Mouse (Mus musculus): ENCODE measurements around the gene Trim11. TPM values are rescaled to one million over a fixed set of nuclear protein-coding genes. Genes with fewer than 3 reads are reported as not detected.
"Not testable (repeated sequence)": the region's sequence is repeated elsewhere in the genome, so short reads cannot be mapped to it uniquely, and the experiment has no call there.

Gene Trim11
- polyA plus RNA-seq, 1 experiment from 2014 or later: 20.4 TPM

DNA sequence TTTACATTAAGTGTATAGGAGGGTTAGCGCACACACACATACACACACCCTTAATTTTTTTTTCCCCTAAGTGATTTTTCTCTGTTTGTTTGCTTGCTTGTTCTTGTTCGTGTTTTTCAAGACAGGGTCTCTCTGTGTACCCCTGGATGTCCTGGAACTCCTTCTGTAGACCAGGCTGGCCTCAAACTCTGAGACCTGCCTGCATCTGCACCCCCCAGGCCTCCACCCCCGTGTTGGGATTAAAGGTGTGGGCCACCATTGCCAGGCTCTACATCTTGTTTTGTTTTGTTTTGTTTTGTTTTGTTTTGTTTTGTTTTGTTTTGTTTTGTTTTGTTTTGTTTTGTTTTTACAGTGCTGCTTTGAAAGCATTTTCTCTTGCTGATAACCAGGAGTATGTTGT lies 30.6 kb upstream of the Trim11 start:
- Histone ChIP-seq H3K27me3 (ENCODE audit: control insufficient read depth, insufficient read depth, low read length) (no peaks in the 10 kb centered on the region), H3K36me3 (ENCODE audit: control insufficient read depth, insufficient read depth, low read length) (no peaks in the 10 kb centered on the region), H3K4me3 (ENCODE audit: low read depth, low read length) (peak overlapping the region; percentile 51), H3K27ac (ENCODE audit: low read depth, low read length) (peak overlapping the region; percentile 95), H3K4me1 (ENCODE audit: control insufficient read depth, insufficient read depth, low read length) (peaks cover 19% of the 10 kb centered on the region), H3K4me2 (ENCODE audit: low read depth, low read length) (peak overlapping the region; percentile 45), H3K9ac (replicated peaks; ENCODE audit: low read depth, low read length) (peak overlapping the region; percentile 53), H3K9me3 (ENCODE audit: control insufficient read depth, low read length) (no peaks in the 10 kb centered on the region)
- no peak for ATAC-seq (ENCODE audit: low read depth)
- 83% methylated on average over 3 of the region's 3 CpGs for WGBS

DNA sequence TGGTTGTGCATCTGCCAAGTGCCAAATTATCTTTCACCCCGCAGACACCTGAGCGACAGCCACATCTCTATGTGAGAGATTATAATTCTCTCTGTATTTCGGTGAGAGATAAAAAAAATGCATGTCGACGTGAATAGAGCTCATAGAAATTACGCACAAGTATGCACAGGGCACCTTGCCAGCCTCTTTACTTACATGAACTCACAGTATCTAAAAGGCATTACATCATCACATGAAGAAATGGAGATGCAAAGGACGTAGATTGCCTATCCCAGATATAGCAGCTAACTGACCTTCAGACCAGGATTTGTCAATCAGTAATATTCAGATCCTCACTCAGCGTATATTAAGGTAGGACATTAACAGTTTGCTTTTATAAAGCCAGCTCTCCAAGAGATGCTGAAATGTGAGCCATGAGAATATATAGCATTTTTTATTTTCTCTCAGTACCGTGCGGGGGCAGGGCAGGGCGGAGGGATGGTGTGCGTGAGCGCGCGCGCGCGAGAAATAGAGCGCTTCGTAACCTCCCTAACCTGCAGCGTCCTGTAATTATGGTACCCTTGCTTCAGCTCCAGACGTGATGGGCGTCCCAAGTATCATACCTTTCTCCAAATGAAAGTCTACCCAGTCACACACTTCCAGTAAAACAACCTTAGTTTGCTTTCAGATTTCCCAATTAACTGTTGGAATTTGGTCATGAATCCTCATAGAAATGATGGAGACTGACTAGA lies 29.9 kb upstream of the Trim11 start:
- peaks cover 22% of the 10 kb centered on the region for H3K4me1 ChIP-seq (ENCODE audit: control insufficient read depth, insufficient read depth, low read length)
- ATAC-seq (ENCODE audit: low read depth): peak; percentile 75
- peak overlapping the region; percentile 95 for H3K27ac ChIP-seq (ENCODE audit: low read depth, low read length)
- no peaks in the 10 kb centered on the region for H3K36me3 ChIP-seq (ENCODE audit: control insufficient read depth, insufficient read depth, low read length)
- peak overlapping the region; percentile 45 for H3K4me2 ChIP-seq (ENCODE audit: low read depth, low read length)
- no peaks in the 10 kb centered on the region for H3K27me3 ChIP-seq (ENCODE audit: control insufficient read depth, insufficient read depth, low read length)
- H3K9me3 ChIP-seq (ENCODE audit: control insufficient read depth, low read length): no peaks in the 10 kb centered on the region
- peak overlapping the region; percentile 53 for H3K9ac ChIP-seq (replicated peaks; ENCODE audit: low read depth, low read length)
- WGBS: 9% methylated on average over 23 of the region's 23 CpGs
- peak overlapping the region; percentile 51 for H3K4me3 ChIP-seq (ENCODE audit: low read depth, low read length)

DNA sequence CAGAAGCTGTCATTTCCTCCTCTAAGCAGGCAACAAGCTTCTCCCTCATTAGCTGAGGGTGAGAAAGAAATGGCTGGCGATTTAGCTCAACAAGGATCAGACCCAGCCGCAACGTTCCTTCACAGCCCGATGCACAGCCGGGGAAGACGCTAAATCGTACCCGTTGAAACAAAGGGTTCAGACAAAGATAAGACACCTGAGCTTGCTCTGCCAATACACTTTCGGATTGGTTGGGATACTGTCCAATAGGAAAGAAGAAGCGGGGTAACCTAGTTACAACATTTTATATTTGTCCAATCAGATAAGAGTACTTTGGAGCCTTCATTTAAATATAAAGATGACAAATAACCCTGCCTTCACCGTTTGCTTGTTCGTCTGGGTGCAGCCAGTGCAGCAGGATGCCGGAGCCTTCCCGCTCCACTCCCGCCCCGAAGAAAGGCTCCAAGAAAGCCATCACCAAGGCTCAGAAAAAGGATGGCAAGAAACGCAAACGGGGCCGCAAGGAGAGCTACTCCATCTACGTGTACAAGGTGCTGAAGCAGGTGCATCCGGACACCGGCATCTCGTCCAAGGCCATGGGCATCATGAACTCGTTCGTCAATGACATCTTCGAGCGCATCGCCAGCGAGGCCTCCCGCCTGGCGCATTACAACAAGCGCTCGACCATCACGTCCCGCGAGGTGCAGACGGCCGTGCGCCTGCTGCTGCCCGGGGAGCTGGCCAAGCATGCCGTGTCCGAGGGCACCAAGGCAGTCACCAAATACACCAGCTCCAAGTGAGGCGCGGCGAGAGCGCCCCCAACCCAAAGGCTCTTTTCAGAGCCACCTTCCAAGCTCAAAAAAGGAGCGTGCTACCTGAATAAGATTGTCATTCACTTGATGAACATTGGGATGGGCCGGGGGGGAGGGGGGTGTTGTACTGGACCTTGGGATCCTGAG lies 29.1 kb upstream of the Trim11 start, which contains the start of gene Hist3h2ba:
Gene Hist3h2ba (plus strand): TSS at position 379 of the 938 bp plus-strand sequence.
- peak within 1 kb of the TSS; percentile 51 for H3K4me3 ChIP-seq (ENCODE audit: low read depth, low read length)
- H3K27ac ChIP-seq (ENCODE audit: low read depth, low read length): peak within 1 kb of the TSS; percentile 95
- peak; percentile 93 for ATAC-seq (ENCODE audit: low read depth)
- H3K36me3 ChIP-seq (ENCODE audit: control insufficient read depth, insufficient read depth, low read length): no peaks in the 10 kb centered on the region
- under 1% methylated on average over 48 of the region's 48 CpGs for WGBS
- H3K9me3 ChIP-seq (ENCODE audit: control insufficient read depth, low read length): no peaks in the 10 kb centered on the region
- H3K27me3 ChIP-seq (ENCODE audit: control insufficient read depth, insufficient read depth, low read length): no peaks in the 10 kb centered on the region
- H3K4me1 ChIP-seq (ENCODE audit: control insufficient read depth, insufficient read depth, low read length): peaks cover 18% of the 10 kb centered on the region
- peak within 1 kb of the TSS; percentile 45 for H3K4me2 ChIP-seq (ENCODE audit: low read depth, low read length)
- peak within 1 kb of the TSS; percentile 78 for H3K9ac ChIP-seq (replicated peaks; ENCODE audit: low read depth, low read length)

DNA sequence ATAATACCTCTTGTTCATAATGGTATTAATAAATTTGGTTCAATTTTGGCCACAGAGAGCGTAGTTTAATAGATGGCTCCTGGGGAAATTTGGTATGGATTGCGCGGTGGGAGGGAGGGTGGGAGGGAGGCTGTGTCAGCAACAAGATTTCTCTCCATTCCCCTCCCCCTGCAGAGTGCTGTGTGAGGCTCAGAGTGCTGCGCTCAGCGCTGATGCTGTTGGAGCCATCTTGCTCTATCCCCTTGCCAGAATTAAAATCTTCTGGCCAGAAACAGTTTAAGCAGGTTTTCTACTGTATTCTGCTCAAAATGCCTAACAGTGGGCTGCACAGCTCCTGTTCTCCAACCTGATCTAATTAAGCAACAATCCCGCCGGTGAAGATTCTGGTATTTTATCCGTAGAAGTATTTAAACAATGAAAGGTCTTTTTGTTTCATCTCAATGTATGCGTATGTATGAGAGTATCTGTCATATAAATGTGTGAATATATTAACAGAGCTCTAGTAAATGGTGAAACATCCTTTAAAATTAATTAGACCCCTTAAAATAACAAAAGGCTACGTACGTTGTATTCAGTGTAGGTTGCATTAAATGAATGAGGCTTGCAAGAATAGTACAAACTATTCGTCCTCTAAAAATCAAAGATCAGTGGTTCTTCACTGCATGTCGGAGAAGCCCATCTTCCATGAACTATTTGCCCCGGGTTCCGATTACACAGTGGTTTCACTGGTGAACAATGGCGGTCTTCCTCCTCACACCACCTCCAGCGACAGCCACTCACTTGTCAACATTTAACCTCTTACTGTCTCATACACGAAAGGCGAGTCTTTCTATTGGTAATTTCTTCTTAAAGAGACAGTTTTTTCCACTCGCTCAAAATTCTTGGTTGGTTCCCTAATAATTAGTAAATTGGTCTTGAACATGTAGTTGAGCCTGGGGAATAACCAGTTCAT lies 28.1 kb upstream of the Trim11 start:
- Histone ChIP-seq H3K27me3 (ENCODE audit: control insufficient read depth, insufficient read depth, low read length) (no peaks in the 10 kb centered on the region), H3K4me1 (ENCODE audit: control insufficient read depth, insufficient read depth, low read length) (peaks cover 18% of the 10 kb centered on the region), H3K4me2 (ENCODE audit: low read depth, low read length) (peak overlapping the region; percentile 45), H3K27ac (ENCODE audit: low read depth, low read length) (peak overlapping the region; percentile 95), H3K9ac (replicated peaks; ENCODE audit: low read depth, low read length) (peak overlapping the region; percentile 78), H3K36me3 (ENCODE audit: control insufficient read depth, insufficient read depth, low read length) (no peaks in the 10 kb centered on the region), H3K9me3 (ENCODE audit: control insufficient read depth, low read length) (no peaks in the 10 kb centered on the region), H3K4me3 (ENCODE audit: low read depth, low read length) (peak overlapping the region; percentile 51)
- ATAC-seq (ENCODE audit: low read depth): peak; percentile 59
- WGBS: 3% methylated on average over 20 of the region's 20 CpGs

DNA sequence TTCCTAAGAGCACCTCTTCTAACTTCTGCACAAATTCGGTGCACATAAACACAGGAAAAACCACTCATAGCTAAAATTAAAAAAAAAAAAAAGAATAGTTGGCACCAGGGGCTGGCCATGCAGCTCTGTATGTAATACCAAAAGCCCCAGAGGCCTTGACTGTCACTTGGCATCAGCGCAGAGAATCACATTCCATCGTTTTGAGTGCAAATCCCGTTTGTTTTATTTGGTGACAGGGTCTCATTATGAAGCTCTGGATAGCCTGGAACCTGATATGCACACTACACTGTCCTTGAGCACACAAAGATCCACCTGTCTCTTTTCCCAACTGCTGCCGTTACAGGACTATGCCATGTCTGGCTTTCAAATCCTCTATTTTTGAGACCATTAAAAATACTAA lies 26.7 kb upstream of the Trim11 start:
- Histone ChIP-seq H3K27me3 (ENCODE audit: control insufficient read depth, insufficient read depth, low read length) (no peaks in the 10 kb centered on the region), H3K4me1 (ENCODE audit: control insufficient read depth, insufficient read depth, low read length) (peaks cover 18% of the 10 kb centered on the region), H3K27ac (ENCODE audit: low read depth, low read length) (peak overlapping the region; percentile 95), H3K4me3 (ENCODE audit: low read depth, low read length) (no peak overlapping the region; the same call in 1 of the 2 replicates), H3K9me3 (ENCODE audit: control insufficient read depth, low read length) (no peaks in the 10 kb centered on the region), H3K4me2 (ENCODE audit: low read depth, low read length) (peak overlapping the region; percentile 45; the same call in 1 of the 2 replicates), H3K36me3 (ENCODE audit: control insufficient read depth, insufficient read depth, low read length) (no peaks in the 10 kb centered on the region), H3K9ac (replicated peaks; ENCODE audit: low read depth, low read length) (peak overlapping the region; percentile 78)
- WGBS: 59% methylated on average over 5 of the region's 5 CpGs
- ATAC-seq (ENCODE audit: low read depth): no peak

DNA sequence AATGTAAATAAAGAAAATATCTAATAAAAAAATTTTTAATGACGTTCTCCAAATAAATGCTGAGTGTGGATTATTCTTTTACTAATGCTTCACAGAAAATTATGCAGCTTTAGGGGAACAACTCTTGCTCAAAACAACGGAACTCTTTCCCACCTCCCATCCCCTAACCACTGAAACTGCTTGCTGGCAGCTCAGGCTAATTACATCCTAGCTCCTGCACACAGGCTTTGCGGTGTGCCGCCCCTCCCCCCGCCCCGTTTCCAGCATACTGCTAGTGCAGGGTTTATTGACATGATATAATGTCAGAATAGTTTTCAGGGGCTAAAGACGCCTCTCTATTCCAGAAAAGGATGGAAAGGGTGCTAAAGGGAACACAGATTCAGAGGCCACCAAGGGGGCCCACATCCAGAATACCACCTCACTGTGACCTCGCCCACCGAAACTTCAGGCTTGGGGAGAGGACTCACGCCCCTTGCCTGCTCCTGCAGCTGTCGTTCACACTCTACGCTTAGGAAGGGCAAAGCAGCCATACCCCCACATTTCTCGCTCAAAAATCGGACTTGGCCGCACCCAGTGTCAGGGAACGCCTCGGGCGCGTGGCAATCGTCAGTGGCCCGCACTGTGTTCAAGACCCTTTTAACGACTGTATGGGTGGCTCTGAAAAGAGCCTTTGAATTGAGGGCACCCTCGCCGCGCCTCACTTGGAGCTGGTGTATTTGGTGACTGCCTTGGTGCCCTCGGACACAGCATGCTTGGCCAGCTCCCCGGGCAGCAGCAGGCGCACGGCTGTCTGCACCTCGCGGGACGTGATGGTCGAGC lies 24.3 kb upstream of the Trim11 start:
- Histone ChIP-seq H3K4me1 (ENCODE audit: control insufficient read depth, insufficient read depth, low read length) (peaks cover 34% of the 10 kb centered on the region), H3K27ac (ENCODE audit: low read depth, low read length) (peak overlapping the region; percentile 100), H3K9ac (replicated peaks; ENCODE audit: low read depth, low read length) (peak overlapping the region; percentile 96), H3K4me2 (ENCODE audit: low read depth, low read length) (peak overlapping the region; percentile 84), H3K36me3 (ENCODE audit: control insufficient read depth, insufficient read depth, low read length) (no peaks in the 10 kb centered on the region), H3K4me3 (ENCODE audit: low read depth, low read length) (peak overlapping the region; percentile 83), H3K27me3 (ENCODE audit: control insufficient read depth, insufficient read depth, low read length) (no peaks in the 10 kb centered on the region), H3K9me3 (ENCODE audit: control insufficient read depth, low read length) (no peaks in the 10 kb centered on the region)
- WGBS: under 1% methylated on average over 33 of the region's 33 CpGs
- ATAC-seq (ENCODE audit: low read depth): no peak; the same call in 1 of the 2 replicates

DNA sequence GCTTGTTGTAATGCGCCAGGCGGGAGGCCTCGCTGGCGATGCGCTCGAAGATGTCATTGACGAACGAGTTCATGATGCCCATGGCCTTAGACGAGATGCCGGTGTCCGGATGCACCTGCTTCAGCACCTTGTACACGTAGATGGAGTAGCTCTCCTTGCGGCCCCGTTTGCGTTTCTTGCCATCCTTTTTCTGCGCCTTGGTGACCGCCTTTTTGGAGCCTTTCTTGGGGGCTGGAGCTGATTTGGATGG lies 23.8 kb upstream of the Trim11 start:
- Histone ChIP-seq H3K9ac (replicated peaks; ENCODE audit: low read depth, low read length) (peak overlapping the region; percentile 96), H3K4me1 (ENCODE audit: control insufficient read depth, insufficient read depth, low read length) (peaks cover 34% of the 10 kb centered on the region), H3K27ac (ENCODE audit: low read depth, low read length) (peak overlapping the region; percentile 100), H3K4me3 (ENCODE audit: low read depth, low read length) (peak overlapping the region; percentile 83), H3K4me2 (ENCODE audit: low read depth, low read length) (peak overlapping the region; percentile 84)
- ATAC-seq (ENCODE audit: low read depth): peak; percentile 31
- not testable (repeated sequence) for H3K9me3 ChIP-seq (ENCODE audit: control insufficient read depth, low read length); H3K36me3 ChIP-seq (ENCODE audit: control insufficient read depth, insufficient read depth, low read length); H3K27me3 ChIP-seq (ENCODE audit: control insufficient read depth, insufficient read depth, low read length)
- WGBS: 0% methylated on average over 17 of the region's 17 CpGs

All from neural tube, embryonic 14.5 days (tissue).